Mouse (Mus musculus): ENCODE results near the gene Slco1b2. TPM values are rescaled to one million over a fixed set of nuclear protein-coding genes. Genes with fewer than 3 reads are reported as not detected.
"Not testable (repeated sequence)": the region's sequence is repeated elsewhere in the genome, so short reads cannot be mapped to it uniquely, and the experiment has no call there.

Slco1b2 gene
- not detected for total RNA-seq (2021)
- long read RNA-seq, experiment 1, result 0 reads
- long read RNA-seq, experiment 2, result 0 reads

DNA sequence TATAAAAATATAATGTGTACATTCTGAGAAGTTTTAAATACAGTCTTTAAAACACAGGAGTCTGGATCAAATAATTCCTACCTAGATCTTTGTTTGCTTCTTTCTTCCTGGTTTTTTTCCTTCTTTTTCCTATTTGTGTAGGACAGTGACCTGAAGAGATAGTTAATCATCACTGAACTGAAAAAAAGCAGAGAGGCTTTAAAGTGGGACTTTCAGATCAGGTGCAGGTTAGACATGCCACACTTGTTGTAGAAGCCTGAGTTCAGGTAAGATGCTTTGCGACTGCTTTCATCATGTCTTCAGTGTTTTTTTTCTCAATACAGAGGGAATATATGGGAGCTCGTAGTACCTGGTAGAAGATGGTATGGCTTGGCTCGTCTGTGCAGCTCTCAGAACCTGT is at the start of gene Slco1b2:
Slco1b2 (plus strand) TSS at position 228 of the 400 bp plus-strand sequence.
- TF ChIP-seq CTCF (IDR thresholded peaks at IDR 0.05), result no peak
- no peak for DNase-seq
- intact Hi-C loops (cut with DNase I), result no loop called here
- no peak within 1 kb of the TSS for H3K4me3 ChIP-seq
- H3K27ac ChIP-seq, result no peak within 1 kb of the TSS

GRCm38 (mm10) chr6:141584791-141585403 is 44.4 kb upstream of the Slco1b2 start:
- Histone ChIP-seq H3K27ac (no peak overlapping the region), H3K4me3 (no peak overlapping the region)
- no peak for DNase-seq
- TF ChIP-seq CTCF (IDR thresholded peaks at IDR 0.05), result no peak
- intact Hi-C loops (cut with DNase I), result no loop called here

DNA sequence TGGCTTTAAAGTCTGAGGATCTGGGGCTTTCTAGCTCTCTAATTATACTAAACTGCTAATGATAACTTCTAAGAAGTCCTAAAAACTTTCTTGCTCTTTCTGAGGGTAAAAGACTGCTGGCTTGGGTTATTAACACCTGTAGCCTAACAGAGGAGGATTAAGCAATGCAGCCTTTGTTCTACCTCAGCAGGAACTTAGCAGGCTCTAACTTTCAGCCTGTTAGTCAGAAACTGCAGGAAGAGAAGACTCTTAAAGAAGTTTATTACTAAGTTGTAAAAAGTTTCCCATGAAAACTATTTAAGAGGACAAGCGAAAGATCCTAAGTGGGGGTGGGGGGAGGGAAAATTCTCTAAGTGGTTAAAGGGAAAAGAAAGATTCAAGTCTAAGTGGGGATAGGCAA is 39.3 kb upstream of the Slco1b2 start:
- Histone ChIP-seq H3K27ac (no peak overlapping the region), H3K4me3 (no peak overlapping the region)
- no peak for TF ChIP-seq CTCF (IDR thresholded peaks at IDR 0.05)
- intact Hi-C loops (cut with DNase I), result no loop called here
- DNase-seq, result no peak

- intact Hi-C loops (cut with DNase I); H3K4me3 ChIP-seq; H3K27ac ChIP-seq; DNase-seq: not testable (repeated sequence)
These were observed 38.6 kb upstream of the Slco1b2 start for GRCm38 (mm10) chr6:141590598-141591200.

DNA sequence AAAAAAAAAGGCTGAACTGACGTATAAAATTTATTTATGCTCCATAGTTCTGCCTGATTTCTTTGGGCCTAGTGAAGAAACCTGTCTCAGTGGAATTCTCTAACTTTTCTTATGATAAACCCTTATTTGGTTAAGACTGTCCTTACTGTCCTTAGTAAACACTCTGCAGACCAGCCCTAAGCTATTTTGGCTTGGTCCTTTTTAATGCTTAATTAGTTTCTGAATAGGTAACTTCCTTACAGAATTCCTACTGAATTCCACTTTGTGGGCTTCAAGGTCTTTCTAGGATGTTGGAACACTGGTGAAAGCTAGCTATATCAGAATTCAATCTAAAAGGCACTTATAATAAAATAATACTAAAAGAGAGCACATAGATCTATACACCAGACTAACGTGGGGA is 33.2 kb upstream of the Slco1b2 start:
- no peak for DNase-seq
- Histone ChIP-seq H3K27ac (no peak overlapping the region), H3K4me3 (no peak overlapping the region)
- intact Hi-C loops (cut with DNase I), result no loop called here
- no peak for TF ChIP-seq CTCF (IDR thresholded peaks at IDR 0.05)

DNA sequence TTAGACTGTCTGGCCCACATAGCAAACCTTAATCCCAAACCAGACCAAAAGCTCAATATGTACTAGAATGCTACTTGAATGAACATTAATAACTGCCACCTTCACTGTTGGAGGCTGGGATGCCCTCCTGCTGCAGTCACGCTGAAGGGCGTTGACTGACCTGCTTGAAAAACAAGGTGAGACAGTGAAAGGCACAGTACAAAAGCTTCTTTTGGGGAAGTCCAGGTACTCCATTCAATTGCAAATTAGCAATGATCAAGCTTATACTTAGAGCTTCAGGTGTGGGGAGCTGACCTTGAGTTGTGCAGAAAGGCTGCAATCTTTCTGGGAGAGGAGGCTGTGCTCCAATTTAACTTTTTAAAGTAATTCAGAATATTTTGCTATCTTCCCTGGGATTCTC is 32.3 kb upstream of the Slco1b2 start:
- TF ChIP-seq CTCF (IDR thresholded peaks at IDR 0.05), result no peak
- DNase-seq, result no peak
- intact Hi-C loops (cut with DNase I), result no loop called here

DNA sequence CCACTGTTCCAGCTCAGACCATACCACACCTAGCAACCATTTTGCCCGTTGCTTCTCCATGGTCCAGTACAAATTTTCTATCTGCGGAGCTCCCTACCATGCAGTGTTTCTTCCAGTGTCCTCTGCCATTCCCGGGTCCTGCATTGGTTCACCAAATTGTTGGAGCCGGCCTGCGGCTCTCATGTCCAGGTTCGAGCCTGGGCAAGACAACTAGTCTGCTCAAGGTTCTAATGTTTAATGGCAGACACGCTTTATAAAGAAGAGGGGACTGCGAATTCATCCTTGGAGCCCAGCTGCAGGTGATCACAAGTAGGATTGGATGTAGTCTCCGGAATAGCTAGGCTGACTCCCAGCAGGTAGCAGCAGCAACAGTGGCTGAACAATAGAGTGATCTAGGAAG is 28.4 kb upstream of the Slco1b2 start:
- intact Hi-C loops (cut with DNase I), result no loop called here
- no peak for TF ChIP-seq CTCF (IDR thresholded peaks at IDR 0.05)
- no peak overlapping the region for H3K27ac ChIP-seq
- no peak overlapping the region for H3K4me3 ChIP-seq
- DNase-seq, result no peak

More for the DNA sequence above, 32.3 kb upstream of the Slco1b2 start:
- Histone ChIP-seq H3K4me3 (no peak overlapping the region), H3K27ac (no peak overlapping the region)

DNA sequence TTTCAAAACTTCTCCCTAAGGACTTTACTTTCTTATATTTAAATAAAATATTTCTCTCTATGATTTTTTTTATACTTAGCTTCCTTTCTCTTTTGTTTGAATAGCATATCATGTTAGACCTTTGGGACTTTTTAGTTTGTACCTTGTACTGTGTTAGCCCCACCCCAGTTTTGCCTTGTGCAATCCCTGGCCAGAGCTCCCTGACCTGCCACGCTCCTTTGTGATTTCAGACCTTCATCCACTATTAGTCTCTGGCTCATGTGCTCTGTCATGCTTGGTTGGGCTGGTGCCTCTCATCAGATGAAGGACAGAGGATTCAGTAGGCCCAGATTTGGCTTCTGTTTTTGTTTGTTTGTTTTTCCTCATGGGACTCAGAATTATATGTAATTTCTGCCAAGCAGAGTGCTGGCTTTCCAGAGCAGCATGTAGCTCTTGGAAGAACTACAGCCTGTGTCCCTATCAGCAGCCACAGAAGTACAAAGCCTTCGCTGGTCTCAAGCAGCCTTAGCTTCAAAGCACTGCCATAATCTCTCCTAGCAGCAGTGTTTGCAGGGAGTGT is 18.5 kb upstream of the Slco1b2 start:
- H3K27ac ChIP-seq, result no peak overlapping the region
- DNase-seq, result no peak
- H3K4me3 ChIP-seq, result no peak overlapping the region
- intact Hi-C loops (cut with DNase I), result no loop called here
- TF ChIP-seq CTCF (IDR thresholded peaks at IDR 0.05), result no peak

DNA sequence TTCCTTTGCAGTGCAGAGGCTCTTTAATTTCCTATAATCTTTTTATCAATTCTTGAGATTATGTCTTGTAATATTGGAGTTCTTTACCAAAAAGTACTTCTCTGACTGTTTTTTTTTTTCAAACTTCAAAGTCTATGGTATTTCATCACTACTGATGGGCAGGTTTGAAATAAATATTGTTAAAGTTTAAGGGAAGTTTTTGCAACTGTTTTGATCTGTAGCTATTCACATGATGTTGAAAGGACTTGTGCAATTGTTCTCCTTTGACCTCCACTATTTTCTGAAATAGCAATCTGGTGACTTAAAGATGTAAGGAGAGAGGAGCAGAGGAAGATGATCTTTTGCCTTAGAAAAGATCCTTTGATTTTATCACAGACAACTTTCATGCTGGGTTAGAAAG is 15.3 kb upstream of the Slco1b2 start:
- intact Hi-C loops (cut with DNase I), result no loop called here
- Histone ChIP-seq H3K27ac (no peak overlapping the region), H3K4me3 (no peak overlapping the region)
- TF ChIP-seq CTCF (IDR thresholded peaks at IDR 0.05), result no peak
- DNase-seq, result no peak

DNA sequence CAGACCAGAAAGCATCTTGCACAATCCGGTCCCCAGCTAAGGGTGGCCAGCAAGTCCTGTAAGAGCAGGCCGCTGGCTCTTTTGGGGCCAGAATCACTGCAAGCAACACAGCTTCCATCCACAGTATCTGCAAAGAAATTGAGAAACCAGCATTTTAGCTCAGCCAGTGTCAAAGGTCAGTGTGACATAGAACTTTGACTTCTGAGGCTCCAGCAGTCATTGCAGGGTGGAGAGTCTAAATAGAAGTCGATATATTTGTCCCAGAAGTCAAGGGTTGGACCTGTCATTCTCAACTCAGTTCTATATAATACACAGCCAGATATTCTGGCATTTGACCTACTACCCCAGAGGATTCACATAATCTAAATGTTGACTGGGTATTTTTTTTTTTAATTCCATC is 14.0 kb upstream of the Slco1b2 start:
- no peak for DNase-seq
- intact Hi-C loops (cut with DNase I), result no loop called here
- H3K27ac ChIP-seq, result no peak overlapping the region
- no peak for TF ChIP-seq CTCF (IDR thresholded peaks at IDR 0.05)
- no peak overlapping the region for H3K4me3 ChIP-seq

DNA sequence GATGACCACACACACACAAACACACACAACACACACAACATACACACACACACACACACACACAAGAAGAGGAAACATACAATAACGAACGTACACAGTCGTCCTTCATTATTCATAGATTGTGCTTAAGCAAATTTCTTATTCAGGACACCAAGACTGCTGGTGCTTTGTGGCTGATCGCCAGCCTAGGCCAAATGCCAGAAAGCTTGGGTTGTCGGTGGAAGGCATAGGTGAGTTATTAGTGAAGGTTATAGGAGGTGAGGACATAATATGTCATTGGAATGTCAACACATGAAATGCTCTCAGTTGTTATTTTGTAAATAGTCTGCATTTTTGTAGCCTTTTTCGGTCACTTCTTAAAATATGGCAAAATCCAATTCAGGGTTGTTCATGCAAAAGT is 3.6 kb downstream of the Slco1b2 start:
- TF ChIP-seq CTCF (IDR thresholded peaks at IDR 0.05), result no peak
- intact Hi-C loops (cut with DNase I), result no loop called here
- no peak overlapping the region for H3K27ac ChIP-seq

GRCm38 (mm10) chr6:141635250-141635649 is 5.9 kb downstream of the Slco1b2 start:
- no peak for TF ChIP-seq CTCF (IDR thresholded peaks at IDR 0.05)
- intact Hi-C loops (cut with DNase I), result no loop called here
- no peak for DNase-seq
- Histone ChIP-seq H3K4me3 (no peak overlapping the region), H3K27ac (no peak overlapping the region)

More for the DNA sequence above, 3.6 kb downstream of the Slco1b2 start:
- no peak for DNase-seq
- no peak overlapping the region for H3K4me3 ChIP-seq

DNA sequence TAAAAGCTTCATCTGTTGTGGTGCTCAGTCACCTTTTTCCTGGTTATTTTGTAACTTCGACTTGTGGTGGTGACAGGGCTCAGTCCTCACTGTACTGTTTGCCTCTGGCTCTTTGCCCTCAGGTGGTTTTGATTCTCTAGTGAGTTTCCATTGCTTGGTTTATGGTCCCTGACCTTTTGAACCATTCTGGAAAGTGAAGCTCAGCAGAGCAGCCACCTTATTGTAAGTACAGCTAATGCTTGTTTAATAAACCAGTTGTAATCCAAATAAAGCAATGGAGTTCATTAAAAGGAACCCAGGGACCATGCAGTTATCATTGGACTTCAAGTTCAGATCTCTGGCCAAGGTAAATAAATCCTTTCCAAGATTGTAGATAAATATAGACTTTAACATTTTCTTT is 11.3 kb downstream of the Slco1b2 start:
- intact Hi-C loops (cut with DNase I), result no loop called here
- Histone ChIP-seq H3K27ac (no peak overlapping the region), H3K4me3 (no peak overlapping the region)
- DNase-seq, result no peak
- TF ChIP-seq CTCF (IDR thresholded peaks at IDR 0.05), result no peak

DNA sequence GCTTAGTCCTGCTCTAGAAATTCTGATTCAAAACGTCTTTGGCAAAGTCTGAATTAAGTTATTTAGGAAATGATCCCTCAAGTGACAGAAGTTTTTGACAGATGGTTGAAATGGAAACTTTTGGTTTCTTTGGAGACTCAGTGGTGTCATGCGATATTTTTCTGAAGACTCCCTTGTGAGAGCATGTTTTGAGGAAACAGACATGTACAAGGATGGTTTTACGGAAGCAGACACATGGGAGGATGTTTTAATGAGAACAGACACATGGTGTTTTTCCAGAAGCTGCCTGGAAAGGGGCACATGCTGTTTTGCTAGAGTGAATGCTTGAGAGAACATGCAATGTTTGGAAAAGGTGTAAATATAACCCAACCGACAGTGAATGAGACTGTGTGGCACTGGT is 57.7 kb downstream of the Slco1b2 start:
- no peak for DNase-seq
- TF ChIP-seq CTCF (IDR thresholded peaks at IDR 0.05), result no peak
- H3K4me3 ChIP-seq, result no peak overlapping the region
- intact Hi-C loops (cut with DNase I), result no loop called here
- H3K27ac ChIP-seq, result no peak overlapping the region
